In genomic region chr13:78197286-78197818, GRCm38 (mm10) we compare ENCODE assay signal across 9 mouse cellular contexts. TPM values are rescaled to one million over a fixed set of nuclear protein-coding genes. Genes with fewer than 3 reads are reported as not detected.
A peak's percentile ranks its signal among the peaks of the same experiment; 100 is the strongest.
DNase-seq lines count a peak whose midpoint lies in the region; ATAC-seq and TF ChIP-seq lines count a peak whose summit lies in the region.
"Had no signal": no experiment of that assay in that cellular context is flagged by ENCODE, and none has a peak within 500 bp of the region (broad histone marks: within the 10 kb centered on the region; RNA-seq: fewer than 3 reads in every experiment).

No protein-coding gene starts in this region.

- peaks cover 16% of the 10 kb centered on the region for H3K79me2 ChIP-seq in MEL (ENCODE audit: control insufficient read depth, insufficient read depth, low read length, poor library complexity)

- peak overlapping the region; percentile 83 for H3K9ac ChIP-seq in heart, embryonic 15.5 days
- peak overlapping the region; percentile 98 for H3K9ac ChIP-seq in MEL (ENCODE audit: control insufficient read depth, low read depth, low read length, poor library complexity, severe bottlenecking)
- peak overlapping the region; percentile 100 for H3K9ac ChIP-seq in forebrain, embryonic 13.5 days
- no peak overlapping the region for H3K9ac ChIP-seq in liver, embryonic 15.5 days

- H3K4me2 ChIP-seq in heart, embryonic 15.5 days, result peak overlapping the region; percentile 94
- H3K4me2 ChIP-seq in forebrain, embryonic 13.5 days, result peak overlapping the region; percentile 78
- H3K4me2 ChIP-seq in liver, embryonic 15.5 days, result peak overlapping the region; percentile 66

- DNase-seq in heart, postnatal 36 days, result no peak
- peak; percentile 29 for DNase-seq in MEL (ENCODE audit: low read depth, low spot score)
- DNase-seq in B cell, adult 2 months, result no peak
- no peak for DNase-seq in left cerebral cortex, postnatal 10 days (ENCODE audit: extremely low spot score in 1 of 2, low spot score in 2 of 2)
- DNase-seq in layer of hippocampus, adult 9-11 months, result no peak

- peak overlapping the region; percentile 85 for H3K4me3 ChIP-seq in heart, embryonic 15.5 days
- peak overlapping the region; percentile 92 to 93 for H3K4me3 ChIP-seq in MEL (ENCODE audit: control insufficient read depth in 1 of 2, insufficient read depth in 1 of 2, low read depth in 2 of 2, low read length in 2 of 2)
- peak overlapping the region; percentile 95 for H3K4me3 ChIP-seq in forebrain, embryonic 13.5 days
- H3K4me3 ChIP-seq in liver, embryonic 15.5 days (replicated peaks), result peak overlapping the region; percentile 52

- peaks cover 59% of the 10 kb centered on the region for H3K27me3 ChIP-seq in heart, embryonic 15.5 days
- no peaks in the 10 kb centered on the region for H3K27me3 ChIP-seq in MEL (ENCODE audit: control insufficient read depth in 1 of 2, insufficient read depth in 2 of 2, low read length in 2 of 2)
- H3K27me3 ChIP-seq in forebrain, embryonic 13.5 days, result peaks cover 13% of the 10 kb centered on the region; the same call in 1 of the 2 replicates
- peaks cover 98% of the 10 kb centered on the region for H3K27me3 ChIP-seq in liver, embryonic 15.5 days

- no peaks in the 10 kb centered on the region for H3K36me3 ChIP-seq in heart, embryonic 15.5 days
- H3K36me3 ChIP-seq in MEL (ENCODE audit: control insufficient read depth in 1 of 2, insufficient read depth in 2 of 2, low read length in 2 of 2), result peaks cover 0 to 2% of the 10 kb centered on the region in 2 experiments; a peak in 1 of 4 replicates
- peaks cover 19% of the 10 kb centered on the region for H3K36me3 ChIP-seq in forebrain, embryonic 13.5 days (ENCODE audit: poor library complexity, severe bottlenecking)
- no peaks in the 10 kb centered on the region for H3K36me3 ChIP-seq in liver, embryonic 15.5 days (replicated peaks)
- H3K36me3 ChIP-seq: G1E had no signal

- TF ChIP-seq EP300 in MEL (IDR thresholded peaks at IDR 0.05; ENCODE audit: low read depth in 1 of 2, low read length in 2 of 2), result no peak

- no peak for TF ChIP-seq POLR2A in MEL (IDR thresholded peaks at IDR 0.05; ENCODE audit: control insufficient read depth in 1 of 2, insufficient read depth in 1 of 2, low read depth in 1 of 2, low read length in 2 of 2, poor library complexity in 1 of 2)

- H3K4me1 ChIP-seq in heart, embryonic 15.5 days (replicated peaks), result peaks cover 28% of the 10 kb centered on the region
- H3K4me1 ChIP-seq in MEL (ENCODE audit: control insufficient read depth in 1 of 2, insufficient read depth in 2 of 2, low read length in 2 of 2), result no peaks in the 10 kb centered on the region; a peak in 1 of 4 replicates
- peaks cover 9% of the 10 kb centered on the region; the same call in 1 of the 2 replicates for H3K4me1 ChIP-seq in forebrain, embryonic 13.5 days
- 0 out of 2 replicates have a peak, but pooled peaks cover 4% of the 10 kb centered on the region for H3K4me1 ChIP-seq in liver, embryonic 15.5 days (replicated peaks)

- ATAC-seq in heart, embryonic 15.5 days (replicated peaks; ENCODE audit: insufficient number of reproducible peaks, insufficient read depth, low FRiP score, low read depth), result no peak
- ATAC-seq in forebrain, embryonic 13.5 days, result no peak
- no peak for ATAC-seq in liver, embryonic 15.5 days (ENCODE audit: insufficient read depth)

- 6% methylated on average over 9 of the region's 9 CpGs for WGBS in heart, embryonic 15.5 days
- WGBS in forebrain, embryonic 13.5 days, result 0% methylated on average over 9 of the region's 9 CpGs
- under 1% methylated on average over 9 of the region's 9 CpGs for WGBS in liver, embryonic 15.5 days (ENCODE audit: insufficient replicate concordance)

- no peaks in the 10 kb centered on the region for H3K9me3 ChIP-seq in heart, embryonic 15.5 days (replicated peaks)
- H3K9me3 ChIP-seq in MEL (replicated peaks; ENCODE audit: insufficient read depth, low read length), result no peaks in the 10 kb centered on the region
- no peaks in the 10 kb centered on the region for H3K9me3 ChIP-seq in forebrain, embryonic 13.5 days (replicated peaks)
- no peaks in the 10 kb centered on the region for H3K9me3 ChIP-seq in liver, embryonic 15.5 days (replicated peaks)

- TF ChIP-seq CTCF in MEL (IDR thresholded peaks at IDR 0.05 in 2 of 3, conservative IDR thresholded peaks at IDR 0.05 in 1 of 3; ENCODE audit: control insufficient read depth in 1 of 3, insufficient read depth in 1 of 3, low read depth in 2 of 3, low read length in 3 of 3, poor library complexity in 1 of 3, severe bottlenecking in 1 of 3), result no peak

- intact Hi-C loops in heart, postnatal 36 days (cut with DNase I), result loop anchor here (2.0 to 10.0 kb wide), 3 partner anchors 17 to 1223 kb away; no protein-coding TSS in a partner anchor
- intact Hi-C loops in left cerebral cortex, postnatal 10 days (cut with DNase I), result loop anchor here (5.0 kb wide), 1 partner anchor 1150 kb away; no protein-coding TSS in a partner anchor

- H3K27ac ChIP-seq in heart, embryonic 15.5 days, result peak overlapping the region; percentile 93
- no peak overlapping the region for H3K27ac ChIP-seq in MEL (ENCODE audit: control insufficient read depth, low read depth, low read length)
- peak overlapping the region; percentile 100 for H3K27ac ChIP-seq in forebrain, embryonic 13.5 days
- H3K27ac ChIP-seq in liver, embryonic 15.5 days (replicated peaks), result no peak overlapping the region

- no peak; the same call in 1 of the 2 replicates for TF ChIP-seq RAD21 in MEL (IDR thresholded peaks at IDR 0.05; ENCODE audit: low read depth, low read length)

TF ChIP-seq in MEL, 35 proteins besides CTCF, POLR2A, EP300 and RAD21:
- TF ChIP-seq NELFE (IDR thresholded peaks at IDR 0.05; ENCODE audit: low read depth, low read length), result 0 out of 2 replicates have a peak, but pooled peaks have one; percentile 29
- TF ChIP-seq ZKSCAN1 (IDR thresholded peaks at IDR 0.05; ENCODE audit: low read depth, low read length), result peak; percentile 73; the same call in 1 of the 2 replicates
- no peak for TF ChIP-seq ETS1 (IDR thresholded peaks at IDR 0.05; ENCODE audit: low read depth, low read length)
- no peak for TF ChIP-seq JUND (IDR thresholded peaks at IDR 0.05; ENCODE audit: low read depth, low read length)
- TF ChIP-seq MYC (IDR thresholded peaks at IDR 0.05; ENCODE audit: low read depth, low read length), result 0 out of 2 replicates have a peak, but pooled peaks have one; percentile 25
- TF ChIP-seq KAT2A (conservative IDR thresholded peaks at IDR 0.05; ENCODE audit: low read depth, low read length), result no peak
- 0 out of 2 replicates have a peak, but pooled peaks have one; percentile 39 for TF ChIP-seq SIN3A (IDR thresholded peaks at IDR 0.05; ENCODE audit: low read length)
- 0 out of 2 replicates have a peak, but pooled peaks have one; percentile 15 for TF ChIP-seq SMC3 (IDR thresholded peaks at IDR 0.05; ENCODE audit: low read depth, low read length)
- no peak for TF ChIP-seq MXI1 (IDR thresholded peaks at IDR 0.05; ENCODE audit: low read depth, low read length)
- no peak for TF ChIP-seq MAX (IDR thresholded peaks at IDR 0.05; ENCODE audit: low read length)

RNA-seq across cellular contexts. Expression of gene Nr2f1, which starts 2.2 kb away (rescaled TPM):
- polyA plus RNA-seq in heart, embryonic 15.5 days (2015; fragmentation: Nextera tagmentation; extraction: Ambion mirVana), result 3.2 and 4.5 TPM in 2 replicates
- total RNA-seq in heart, postnatal 36 days (2021), result 1 to 10 TPM; 3.8 to 4.1 TPM
- 9.9 and 11.3 TPM in 2 replicates for total RNA-seq in MEL (2012; rRNA removed)
- polyA plus RNA-seq in MEL (2012; ENCODE audit: insufficient read depth in 1 of 2, insufficient read length in 2 of 2, low read depth in 1 of 2, low replicate concordance in 2 of 2, missing spikeins in 1 of 2), result 10 to 100 TPM in 1 of 2 experiments, not detected in 1; 27.1 TPM
- 94.7 and 112 TPM in 2 replicates for polyA plus RNA-seq in forebrain, embryonic 13.5 days (2015; fragmentation: Nextera tagmentation; extraction: Ambion mirVana)
- polyA plus RNA-seq in liver, embryonic 15.5 days (2015; fragmentation: Nextera tagmentation; extraction: Ambion mirVana), result 0.47 and 0.50 TPM in 2 replicates
- total RNA-seq in left cerebral cortex, postnatal 10 days (2021), result 100 to 1,000 TPM; 146 to 153 TPM

Comparison
In these comparisons a context has a peak if more than half of its experiments do, and no peak if none do; other contexts are left out.
1. H3K27ac ChIP-seq: peak in heart, embryonic 15.5 days (single experiment) and forebrain, embryonic 13.5 days (single experiment); none in MEL (single experiment) and liver, embryonic 15.5 days (single experiment).
2. Peak in every context shown above with its lines, with median percentiles within 50 percentile points of each other: H3K4me2 ChIP-seq and H3K4me3 ChIP-seq.